Mouse (Mus musculus) embryo, embryonic 10.5 days (tissue): ENCODE measurements at regions not wholly inside any gene's neighbourhood (a gene's known extent, or its start where the extent isn't known, plus 50 kb on each side); places are given as distances from the start of the nearest gene placed in this dataset.
"Not testable (repeated sequence)": the region's sequence is repeated elsewhere in the genome, so short reads cannot be mapped to it uniquely, and the experiment has no call there.

ENCODE experiments used
- DNase-seq: peaks from one replicate; pipeline ENCODE4 v3.0.0-alpha.2; 2015; ENCODE audit warnings: low spot score

DNA sequence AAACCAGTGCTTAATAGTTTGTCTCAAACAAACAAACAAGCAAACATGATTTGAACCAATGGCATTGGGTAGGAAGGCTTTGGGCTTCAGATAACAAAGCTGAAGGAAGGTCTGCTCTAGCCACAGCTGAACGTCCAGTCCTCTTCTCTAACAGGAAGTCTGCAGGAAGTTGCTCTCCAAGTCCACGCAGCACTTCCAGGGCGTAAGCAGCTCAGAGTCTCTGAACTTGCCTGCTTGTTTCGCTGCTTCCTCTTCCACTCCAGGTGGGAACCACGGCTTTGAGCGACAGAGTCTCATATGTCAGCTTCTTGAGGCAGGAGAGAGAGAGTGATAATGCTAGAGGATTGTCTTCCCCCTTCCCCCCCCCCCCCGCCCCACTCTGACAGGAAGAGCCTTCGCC lies 123.6 kb downstream of the Tnfrsf21 start:
- DNase-seq = no peak

DNA sequence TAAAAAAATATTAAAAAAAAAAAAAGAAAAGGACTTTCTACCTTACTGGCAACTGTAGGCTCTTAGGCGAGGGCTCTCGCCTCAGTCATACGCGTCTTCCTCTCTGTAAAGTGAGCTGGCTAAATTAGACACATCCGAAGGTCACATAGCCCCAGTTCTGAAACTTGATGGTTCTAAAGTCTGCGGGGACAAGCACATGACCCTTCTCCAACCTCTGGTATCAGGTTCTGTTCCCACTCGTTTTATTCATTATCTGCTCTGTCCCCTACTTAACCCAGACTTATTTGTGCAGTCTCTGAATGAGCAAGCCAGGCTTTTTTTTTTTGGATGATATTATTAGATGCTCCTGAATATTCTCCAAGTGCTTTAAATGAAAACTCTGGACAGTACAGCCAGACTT lies 125.4 kb downstream of the Tnfrsf21 start:
- DNase-seq = no peak

DNA sequence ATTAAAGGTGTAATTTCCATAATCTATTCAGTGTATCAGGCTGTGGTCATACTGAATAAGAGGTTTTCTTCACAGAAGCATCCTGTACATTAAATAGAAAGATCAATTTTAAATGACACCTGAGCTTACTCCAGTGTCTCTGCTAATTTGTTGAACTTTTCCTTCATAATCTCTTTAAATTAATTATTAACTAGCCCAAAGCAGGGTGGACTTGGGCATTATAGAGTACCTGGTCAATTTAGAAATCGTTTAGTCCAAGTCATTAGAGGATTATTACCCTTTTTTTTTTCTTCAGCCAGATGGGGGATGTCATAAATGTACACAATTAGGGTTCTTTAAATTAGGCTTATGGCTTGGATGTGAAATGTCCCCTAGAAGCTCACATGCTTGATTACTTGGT lies 124.4 kb upstream of the Adgrf1 start:
- no peak for DNase-seq

DNA sequence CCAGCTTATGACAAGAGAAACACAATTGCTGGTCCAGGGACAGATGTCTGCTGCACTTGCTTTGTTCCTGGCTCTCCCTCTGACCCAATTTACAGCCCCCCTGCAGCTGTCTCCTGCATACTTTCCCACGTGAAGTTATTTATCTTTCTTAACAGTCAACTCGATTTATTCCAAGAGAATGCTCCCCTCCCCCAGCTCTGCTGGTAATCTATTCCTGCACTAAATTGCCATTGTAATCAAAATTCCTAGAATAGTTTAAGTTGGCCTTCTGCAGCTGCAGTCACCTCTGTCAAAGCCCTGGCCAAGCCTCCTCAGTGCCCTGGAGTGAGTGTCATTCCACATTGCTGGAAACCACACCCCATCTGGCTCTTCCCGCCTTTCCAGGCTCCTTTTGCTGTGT lies 122.2 kb upstream of the Adgrf1 start:
- DNase-seq = peak; percentile 70

DNA sequence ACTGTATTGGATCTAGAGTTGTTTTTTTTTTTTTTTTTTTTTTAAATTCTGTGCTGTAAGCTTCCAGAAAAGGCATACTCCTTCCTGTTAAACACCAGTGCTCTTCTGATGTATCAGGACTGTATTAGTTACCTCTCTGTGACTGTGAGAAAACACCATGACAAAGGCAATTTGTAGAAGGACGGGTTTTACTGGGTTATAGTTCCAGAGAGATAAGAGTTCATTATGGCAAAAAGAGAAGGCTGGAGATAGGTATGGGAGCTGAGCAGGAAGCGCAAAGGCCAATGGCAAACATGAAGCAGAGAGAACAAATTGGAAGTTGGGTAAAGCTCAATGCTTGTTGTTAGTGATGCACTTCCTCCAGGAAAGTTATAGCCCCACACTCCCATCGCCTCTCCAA lies 117.5 kb upstream of the Adgrf1 start:
- DNase-seq = no peak

DNA sequence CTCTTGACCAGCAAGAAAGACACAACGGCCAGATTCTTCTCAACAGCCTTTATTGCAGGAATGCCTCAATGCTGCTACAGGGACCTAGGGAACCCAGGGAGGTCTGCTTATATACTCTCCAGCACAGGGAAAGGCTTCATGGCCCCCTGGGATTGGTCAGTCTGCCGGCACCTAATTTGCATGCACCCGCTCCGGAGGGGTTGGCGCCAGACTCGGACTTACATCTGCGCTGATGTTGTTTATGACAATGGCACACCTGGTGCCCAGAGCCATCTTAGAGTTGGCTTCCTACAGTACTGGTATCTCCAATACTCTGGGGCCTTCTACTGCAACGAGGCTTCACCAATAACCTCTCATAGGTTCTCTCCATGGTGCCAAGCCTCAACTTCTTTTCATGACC lies 114.9 kb upstream of the Adgrf1 start:
- DNase-seq = not testable (repeated sequence)

DNA sequence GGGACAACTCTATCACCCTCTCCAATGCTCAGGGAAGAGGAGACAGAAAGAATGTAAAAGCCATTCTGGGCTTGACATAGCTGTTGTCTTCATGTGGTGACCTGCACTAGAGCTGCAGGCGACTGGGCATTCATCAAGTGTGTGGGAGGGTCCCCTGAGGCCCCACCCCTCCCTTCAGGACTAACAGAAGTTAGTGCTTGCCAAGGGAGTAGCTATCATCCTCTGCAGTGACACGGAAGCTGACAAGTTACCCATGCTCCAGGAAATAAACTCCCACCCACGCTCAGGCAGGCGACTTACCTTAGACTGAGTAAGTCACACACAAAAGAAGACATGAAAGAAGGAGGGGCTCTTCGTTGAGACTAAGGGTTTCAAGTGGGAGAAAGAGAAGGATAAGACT lies 114.0 kb upstream of the Adgrf1 start:
- no peak for DNase-seq

DNA sequence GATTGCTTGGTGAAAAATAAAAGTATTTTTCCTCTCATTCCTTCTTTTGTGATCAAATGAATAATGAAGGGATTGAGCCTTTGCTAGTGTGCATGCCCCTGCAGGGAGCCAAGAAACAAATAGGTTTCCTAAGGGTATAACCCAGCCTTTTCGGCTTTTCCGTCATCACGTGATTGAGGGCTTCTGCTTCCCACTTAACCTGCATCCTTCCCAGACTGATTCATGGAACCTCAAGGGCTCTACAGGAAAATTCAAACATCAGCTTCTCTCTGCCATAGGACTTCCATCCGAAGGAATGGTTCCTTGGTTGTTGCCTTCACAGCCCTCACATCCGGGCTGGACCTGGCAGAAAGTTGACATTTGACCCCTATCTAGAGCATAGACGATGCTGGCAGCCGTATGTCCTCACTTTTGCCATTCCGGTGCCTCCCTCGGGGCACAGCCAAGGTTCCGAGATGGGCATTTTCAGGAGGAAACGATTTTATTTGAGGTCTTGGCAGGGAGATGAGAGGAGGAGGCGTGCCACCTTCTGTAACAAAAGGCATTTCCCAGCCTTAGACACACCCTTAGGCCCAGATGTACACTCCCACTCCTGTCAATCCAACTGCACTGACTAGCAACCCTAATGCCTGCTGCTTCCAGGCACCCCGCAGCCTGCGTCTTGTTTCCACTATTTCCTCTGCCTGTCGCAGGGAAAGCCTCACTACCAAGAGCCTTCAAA lies 112.2 kb upstream of the Adgrf1 start:
- DNase-seq = peak; percentile 68

DNA sequence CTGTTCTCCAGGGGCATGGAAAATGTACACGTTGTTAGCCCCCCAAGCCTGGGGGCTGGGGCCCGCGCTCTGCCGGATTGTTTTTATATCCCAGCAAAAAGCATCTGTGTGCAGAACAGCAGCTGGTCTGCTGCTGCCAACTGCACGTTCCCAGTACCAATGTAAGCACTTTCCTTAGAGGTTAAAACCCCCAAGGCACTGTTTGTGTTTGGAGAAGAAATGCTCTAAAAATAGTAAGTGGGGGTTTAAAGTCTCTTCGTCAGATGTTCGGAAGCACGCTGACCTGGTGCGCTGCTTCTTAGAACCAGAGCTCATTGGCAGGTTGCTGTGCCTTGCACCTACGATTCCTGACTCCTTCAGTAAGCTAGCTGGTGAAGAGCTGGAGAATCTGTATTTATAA lies 111.4 kb upstream of the Adgrf1 start:
- DNase-seq = peak; percentile 45

DNA sequence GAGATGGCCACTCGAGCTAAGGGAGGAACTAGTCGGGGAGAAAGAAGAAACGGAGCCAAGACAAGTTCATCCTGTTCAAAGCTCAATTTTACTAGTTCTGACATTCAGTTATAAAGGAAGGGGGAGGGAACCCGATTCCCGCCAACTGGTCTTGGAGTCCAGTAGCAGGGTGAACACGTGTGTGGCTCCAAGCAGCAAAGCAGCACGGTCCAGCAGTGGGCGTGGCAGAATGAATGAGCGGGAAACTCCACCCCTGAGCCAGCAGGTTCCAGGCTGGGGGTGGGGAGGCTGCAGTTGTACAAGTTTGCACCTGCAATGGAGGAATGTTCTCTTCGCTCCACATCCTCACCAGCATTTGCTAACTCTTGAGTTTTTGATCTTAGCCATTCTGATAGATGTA lies 108.8 kb upstream of the Adgrf1 start:
- not testable (repeated sequence) for DNase-seq

DNA sequence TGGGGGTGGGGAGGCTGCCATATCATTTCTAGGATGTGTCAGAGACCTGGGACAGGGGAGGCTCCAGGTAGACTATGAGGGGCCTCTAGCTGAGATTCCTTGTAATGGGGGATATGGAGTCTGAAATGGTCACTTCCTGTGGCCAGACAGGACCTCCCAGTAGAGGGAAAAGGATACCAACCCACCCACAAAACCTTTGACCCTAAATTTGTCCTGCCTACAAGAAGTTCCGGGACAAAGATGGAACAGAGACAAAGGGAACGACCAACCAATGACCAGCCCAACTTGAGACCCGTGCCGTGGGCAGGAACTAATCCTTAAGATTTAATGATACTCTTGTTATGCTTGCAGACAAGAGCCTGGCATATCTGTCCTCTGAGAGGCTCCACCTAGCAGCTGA lies 107.0 kb upstream of the Adgrf1 start:
- no peak for DNase-seq

DNA sequence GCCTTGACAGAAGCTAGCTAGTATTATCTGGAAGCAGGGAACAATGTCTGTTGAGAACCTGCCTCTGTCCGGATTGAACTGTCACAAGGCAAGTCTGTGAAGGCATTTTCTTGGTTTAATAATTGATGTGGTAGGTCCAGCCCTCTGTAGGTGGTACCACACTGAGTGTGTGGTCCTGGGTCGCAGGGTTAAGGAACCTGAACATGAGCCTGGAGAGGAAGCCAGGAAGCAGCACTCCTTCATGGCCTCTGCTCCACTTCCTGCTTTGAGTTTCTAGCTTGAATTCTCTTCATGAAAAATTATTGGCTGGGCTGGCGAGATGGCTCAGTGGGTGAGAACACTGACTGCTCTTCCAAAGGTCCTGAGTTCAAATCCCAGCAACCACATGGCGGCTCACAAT lies 104.0 kb upstream of the Adgrf1 start:
- DNase-seq = no peak

DNA sequence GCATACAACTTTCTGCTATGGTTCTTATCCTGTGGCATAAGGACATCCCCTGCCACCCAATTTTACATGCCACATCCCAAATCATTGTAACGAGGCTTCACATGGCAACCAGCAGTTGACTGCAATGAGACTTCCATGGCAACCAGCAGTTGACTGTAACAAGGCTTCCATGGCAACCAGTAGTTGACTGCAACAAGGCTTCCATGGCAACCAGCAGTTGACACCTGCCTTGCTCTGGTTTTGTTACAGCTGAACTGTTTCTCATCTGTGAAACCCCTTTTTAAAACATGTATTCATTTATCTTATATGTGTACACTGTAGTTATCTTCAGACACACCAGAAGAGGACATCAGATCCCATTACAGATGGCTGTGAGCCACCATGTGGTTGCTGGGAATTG lies 100.7 kb upstream of the Adgrf1 start:
- no peak for DNase-seq

DNA sequence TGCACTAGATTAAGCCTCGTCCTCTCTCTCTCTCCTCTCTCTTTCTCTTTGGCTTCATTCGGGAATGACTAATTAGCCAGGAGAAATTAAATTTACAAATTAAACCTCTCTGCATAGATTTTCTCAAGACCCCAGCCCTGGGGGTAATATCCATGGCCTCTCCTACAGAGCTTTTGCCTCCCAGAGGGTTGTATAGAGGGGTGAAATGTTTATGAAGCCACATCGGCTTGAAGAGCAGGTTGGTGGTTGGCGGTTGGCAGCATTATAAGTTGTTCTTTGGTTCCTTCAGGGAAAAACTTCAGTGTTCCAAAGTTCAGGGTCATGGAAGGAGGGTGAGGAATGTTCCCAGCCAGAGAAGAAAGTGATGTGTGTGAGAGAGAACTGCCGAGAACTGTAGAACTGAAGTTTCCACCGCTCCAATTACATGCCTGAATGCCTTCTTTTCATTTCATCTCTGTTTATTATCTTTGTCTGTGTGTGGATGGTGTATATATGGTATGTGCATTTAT lies 97.4 kb upstream of the Adgrf1 start:
- no peak for DNase-seq

DNA sequence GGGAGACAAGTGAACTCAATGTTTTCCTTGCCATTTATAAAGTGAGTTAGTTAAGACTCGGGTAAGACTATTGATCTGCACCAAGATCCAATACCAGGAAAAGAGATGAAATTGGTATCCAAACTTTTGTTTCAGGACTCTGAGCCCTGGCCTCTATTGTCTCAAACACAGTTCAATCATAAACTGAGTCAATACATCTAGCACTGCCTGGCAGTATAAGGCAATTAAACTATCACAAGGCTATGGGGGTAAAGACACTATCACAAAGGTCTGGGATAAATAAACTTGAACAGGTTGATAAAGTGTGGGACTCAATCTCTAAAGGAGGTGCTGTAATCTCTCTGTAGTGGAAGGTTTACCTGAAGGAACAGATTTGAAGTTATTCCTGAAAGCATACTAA lies 95.3 kb upstream of the Adgrf1 start:
- no peak for DNase-seq

DNA sequence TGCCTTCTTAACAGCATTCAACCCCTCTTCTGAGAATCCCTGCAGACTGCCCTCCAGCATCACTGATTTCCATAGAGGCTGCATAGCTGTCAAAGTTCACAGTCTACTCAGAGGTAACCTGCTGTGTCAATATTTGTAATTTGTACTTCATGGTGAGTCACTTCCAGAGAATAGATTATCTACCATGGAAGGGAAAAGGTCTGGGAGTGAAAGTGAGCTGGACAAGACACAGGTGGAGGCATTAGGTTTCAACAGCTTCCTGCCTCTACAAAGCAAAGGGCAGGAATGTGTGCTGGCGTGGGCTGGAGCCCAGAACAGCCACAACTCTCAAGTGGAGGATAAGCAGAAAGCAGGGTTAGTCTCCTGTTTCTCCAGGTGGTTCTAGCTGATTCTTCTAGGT lies 92.9 kb upstream of the Adgrf1 start:
- DNase-seq = no peak

DNA sequence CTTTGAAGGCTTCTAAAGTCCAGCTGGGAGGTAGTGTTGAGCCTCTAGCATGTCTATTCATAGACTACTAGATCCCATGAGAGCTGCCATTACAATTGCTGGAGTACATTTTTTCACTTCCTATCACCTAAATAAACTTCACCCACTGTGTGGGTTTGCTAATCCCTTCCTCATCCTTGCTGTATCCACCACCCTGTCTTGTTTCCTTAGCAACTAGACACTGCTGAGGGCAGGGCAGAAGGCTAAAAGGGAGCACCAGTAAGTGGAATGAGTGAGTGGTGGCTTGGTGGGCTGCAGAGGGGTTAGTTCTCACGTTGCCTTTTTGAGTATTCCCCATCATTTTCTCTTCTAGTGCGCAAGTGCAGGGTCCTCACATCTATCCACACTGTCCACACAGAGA lies 80.1 kb upstream of the Adgrf1 start:
- DNase-seq = no peak

DNA sequence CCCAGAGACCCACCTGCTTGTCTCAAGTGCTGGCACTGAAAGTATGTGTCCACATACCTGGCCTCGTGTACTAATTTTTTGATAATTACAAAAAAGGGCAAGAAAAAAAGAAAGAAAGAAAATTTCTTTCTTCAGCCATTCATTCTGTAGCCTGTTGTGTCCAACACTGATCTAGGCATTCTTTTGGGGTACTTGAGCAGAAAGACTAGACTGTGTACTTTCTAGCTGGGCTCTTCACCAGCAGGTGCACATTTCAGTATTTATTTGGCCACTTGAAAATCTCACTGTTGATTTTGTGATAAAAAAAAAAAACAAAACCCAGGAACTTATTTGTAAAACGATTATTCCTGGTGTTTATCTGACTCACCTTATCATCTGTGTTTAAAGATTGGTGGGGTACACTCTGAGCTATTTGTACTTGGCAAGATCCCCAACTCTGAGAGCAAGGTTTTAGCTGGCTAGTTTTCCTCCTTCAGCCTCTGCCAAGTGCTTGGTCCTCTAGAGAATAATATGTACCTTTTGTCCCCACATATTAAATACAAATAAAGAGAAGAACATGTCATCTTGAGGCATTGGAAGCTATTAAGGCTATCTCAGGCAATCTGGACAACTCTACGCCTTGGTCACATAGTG lies 79.2 kb upstream of the Adgrf1 start:
- no peak for DNase-seq

DNA sequence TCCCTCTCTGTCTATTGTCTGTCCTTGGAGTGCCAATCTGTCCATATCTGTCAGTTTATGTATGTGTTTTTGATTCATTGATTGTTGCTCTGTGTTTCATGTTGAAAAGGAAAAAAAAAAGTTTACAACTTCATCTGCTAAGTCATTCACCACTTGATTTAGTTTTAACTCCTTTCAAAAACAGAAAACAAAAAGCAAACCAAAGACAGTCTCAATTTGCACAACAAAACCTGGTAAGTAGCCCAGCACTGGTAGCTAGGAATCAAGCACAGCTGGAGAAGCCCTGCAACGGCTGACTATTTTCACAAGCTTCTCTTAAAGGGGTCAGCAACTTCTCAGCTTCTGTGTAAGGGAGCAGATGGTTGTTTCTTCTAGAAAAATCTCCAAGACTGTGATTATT lies 72.9 kb upstream of the Adgrf1 start:
- no peak for DNase-seq

DNA sequence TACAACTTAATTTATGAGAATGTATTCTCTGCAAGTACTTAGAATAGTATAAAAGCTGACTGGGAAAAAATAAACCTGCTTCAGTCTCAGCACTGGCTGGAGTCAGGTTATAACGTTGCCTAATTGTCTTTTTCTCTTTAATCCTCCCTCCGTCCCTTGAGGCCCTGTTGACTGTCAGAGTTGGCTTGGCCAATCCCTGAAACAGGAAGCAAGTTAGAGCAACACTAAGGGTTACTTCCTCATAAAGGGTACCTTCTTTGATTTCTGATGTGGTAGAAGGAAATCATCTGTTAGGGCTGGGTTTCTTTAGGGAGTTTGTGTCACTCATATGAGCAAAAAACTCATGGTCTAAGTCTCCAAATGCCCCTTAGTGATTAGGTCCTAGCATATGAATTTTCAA lies 69.3 kb upstream of the Adgrf1 start:
- DNase-seq = no peak

DNA sequence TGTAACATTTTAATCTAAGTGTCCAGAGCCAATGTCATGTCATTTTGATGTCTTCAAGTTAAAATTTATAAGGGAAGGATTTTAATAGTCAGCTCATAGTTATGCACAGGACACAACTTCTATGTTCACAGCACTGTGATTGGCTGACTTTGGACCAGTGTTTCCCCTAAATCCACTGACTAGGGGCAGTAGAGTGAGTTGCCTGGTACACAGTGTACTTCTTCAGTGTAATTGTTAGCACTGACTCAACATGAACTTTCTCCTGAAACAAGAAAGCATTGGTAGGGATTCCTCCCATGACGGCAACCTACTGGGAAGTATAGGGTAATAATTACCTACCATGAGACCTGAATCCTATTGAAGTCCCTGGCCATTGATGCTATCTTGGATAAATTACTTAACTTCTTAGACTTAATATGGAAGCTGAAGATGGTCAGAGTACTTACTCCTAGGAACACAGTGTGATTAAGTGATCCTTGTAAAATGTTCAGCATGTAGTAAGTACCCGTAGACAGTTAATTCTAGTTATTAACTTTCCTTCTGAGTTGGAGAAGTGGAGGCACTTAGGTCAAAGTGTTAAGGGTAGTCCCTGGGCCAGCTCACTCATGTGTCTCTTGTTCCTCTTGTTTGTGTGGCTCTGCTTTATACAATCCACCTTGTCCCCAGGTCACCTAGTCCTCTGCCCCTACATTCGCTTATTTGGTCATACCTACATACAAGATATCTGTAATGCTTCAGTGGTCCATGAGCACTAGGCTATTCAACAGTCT lies 63.2 kb upstream of the Adgrf1 start:
- DNase-seq = no peak

DNA sequence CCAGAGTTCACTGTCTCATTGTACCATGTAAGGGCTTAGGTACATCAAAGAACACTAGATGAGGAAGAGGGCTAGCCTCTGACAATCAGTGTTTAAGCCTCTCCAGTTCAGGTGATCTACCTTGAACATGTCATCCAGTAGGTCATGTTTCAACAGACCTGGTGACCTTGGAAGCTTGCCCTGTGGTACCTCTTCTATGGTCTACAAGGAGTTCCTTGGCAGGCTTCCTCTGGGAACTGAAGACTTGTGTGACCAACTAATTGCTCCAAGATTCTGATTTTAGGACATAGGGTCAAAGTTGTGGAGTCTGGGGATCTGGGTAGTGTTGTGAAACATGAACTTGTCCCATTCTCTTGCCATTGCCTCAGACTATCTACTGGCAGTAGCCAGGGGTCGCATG lies 60.4 kb upstream of the Adgrf1 start:
- no peak for DNase-seq

DNA sequence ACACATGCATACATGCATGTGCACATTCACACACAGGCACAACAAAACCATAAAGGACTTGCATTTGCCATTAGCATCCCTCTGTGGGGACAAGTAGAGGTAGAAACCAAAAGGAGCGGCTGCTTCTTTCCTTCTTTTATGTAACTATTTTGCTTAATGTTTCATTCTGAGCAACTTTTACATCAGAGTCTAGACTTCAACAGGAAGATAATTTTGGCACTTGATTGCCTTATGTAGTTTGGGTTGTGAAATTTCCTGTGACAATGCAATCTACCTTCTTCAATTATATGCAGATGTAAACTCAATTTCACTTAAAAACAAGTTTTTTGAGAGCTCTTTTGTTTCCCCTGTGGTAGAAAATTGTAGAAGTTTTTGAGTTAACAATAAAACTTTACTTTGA lies 56.1 kb upstream of the Adgrf1 start:
- no peak for DNase-seq
